18 mouse cellular contexts compared by ENCODE assay signal in genomic region chr16:92639093-92639492, GRCm38 (mm10).
A peak's percentile ranks its signal among the peaks of the same experiment; 100 is the strongest.
DNase-seq lines count a peak whose midpoint lies in the region; ATAC-seq and TF ChIP-seq lines count a peak whose summit lies in the region.
"Had no signal": no experiment of that assay in that cellular context is flagged by ENCODE, and none has a peak within 500 bp of the region (broad histone marks: within the 10 kb centered on the region; RNA-seq: fewer than 3 reads in every experiment).

No protein-coding gene starts in this region.

- H3K27me3 ChIP-seq in liver, embryonic 11.5 days (replicated peaks; ENCODE audit: control insufficient read depth, insufficient read depth, low read length), result no peaks in the 10 kb centered on the region
- H3K27me3 ChIP-seq in liver, postnatal 0 days (ENCODE audit: insufficient read depth, low read length), result no peaks in the 10 kb centered on the region
- no peaks in the 10 kb centered on the region for H3K27me3 ChIP-seq in C2C12 (ENCODE audit: control insufficient read depth, insufficient read depth, insufficient read length)
- no peaks in the 10 kb centered on the region for H3K27me3 ChIP-seq in embryonic facial prominence, embryonic 14.5 days (replicated peaks; ENCODE audit: control insufficient read depth, insufficient read depth, low read length)
- H3K27me3 ChIP-seq in forebrain, embryonic 16.5 days (replicated peaks; ENCODE audit: control insufficient read depth, insufficient read depth, low read length), result no peaks in the 10 kb centered on the region
- H3K27me3 ChIP-seq: hindbrain, embryonic 15.5 days had no signal

- H3K79me2 ChIP-seq in C2C12 (ENCODE audit: control insufficient read depth, insufficient read depth), result peaks cover 50% of the 10 kb centered on the region

- DNase-seq in liver, embryonic 11.5 days (ENCODE audit: low spot score), result no peak
- no peak for DNase-seq in liver, postnatal 0 days
- DNase-seq in embryonic facial prominence, embryonic 14.5 days (ENCODE audit: low spot score), result no peak
- DNase-seq in heart, postnatal 25 days (ENCODE audit: low spot score), result no peak
- no peak for DNase-seq in kidney, adult 18-20 months
- DNase-seq: adrenal gland, adult 8-10 months; cerebellum, adult 2 months; gastrocnemius, adult 2 months; heart, postnatal 10 days; kidney, adult 9 months; spleen, adult 18-20 months had no signal

- TF ChIP-seq EP300 in liver, postnatal 0 days (IDR thresholded peaks at IDR 0.05; ENCODE audit: low read depth), result no peak

- H3K9me3 ChIP-seq in liver, embryonic 11.5 days (ENCODE audit: control insufficient read depth, low read length), result no peaks in the 10 kb centered on the region
- no peaks in the 10 kb centered on the region for H3K9me3 ChIP-seq in liver, postnatal 0 days (ENCODE audit: low read length)
- H3K9me3 ChIP-seq in embryonic facial prominence, embryonic 14.5 days (ENCODE audit: control insufficient read depth, low read length), result no peaks in the 10 kb centered on the region
- H3K9me3 ChIP-seq in forebrain, embryonic 16.5 days (ENCODE audit: control insufficient read depth, low read length), result no peaks in the 10 kb centered on the region
- H3K9me3 ChIP-seq: forebrain, embryonic 13.5 days; hindbrain, embryonic 15.5 days; midbrain, embryonic 12.5 days had no signal

- intact Hi-C loops in heart, postnatal 25 days (cut with DNase I), result no loop called here

- no peak for TF ChIP-seq CTCF in liver, postnatal 0 days (IDR thresholded peaks at IDR 0.05; ENCODE audit: low read depth)
- no peak for TF ChIP-seq CTCF in C2C12 (IDR thresholded peaks at IDR 0.05; ENCODE audit: control insufficient read depth, insufficient read depth, insufficient read length)

- H3K4me2 ChIP-seq in liver, embryonic 11.5 days, result no peak overlapping the region
- no peak overlapping the region for H3K4me2 ChIP-seq in liver, postnatal 0 days (ENCODE audit: low read depth, low read length)
- H3K4me2 ChIP-seq in embryonic facial prominence, embryonic 14.5 days (ENCODE audit: low read depth, low read length), result no peak overlapping the region
- no peak overlapping the region for H3K4me2 ChIP-seq in forebrain, embryonic 16.5 days (ENCODE audit: low read length)
- H3K4me2 ChIP-seq: forebrain, embryonic 13.5 days; hindbrain, embryonic 15.5 days; midbrain, embryonic 12.5 days had no signal

- no peaks in the 10 kb centered on the region for H3K4me1 ChIP-seq in liver, embryonic 11.5 days (replicated peaks; ENCODE audit: control insufficient read depth, insufficient read depth, low read length)
- no peaks in the 10 kb centered on the region for H3K4me1 ChIP-seq in liver, postnatal 0 days (ENCODE audit: insufficient read depth)
- H3K4me1 ChIP-seq in embryonic facial prominence, embryonic 14.5 days (ENCODE audit: control insufficient read depth, insufficient read depth, low read length), result no peaks in the 10 kb centered on the region
- H3K4me1 ChIP-seq in forebrain, embryonic 16.5 days (replicated peaks; ENCODE audit: control insufficient read depth, insufficient read depth, low read length), result no peaks in the 10 kb centered on the region
- H3K4me1 ChIP-seq: forebrain, embryonic 13.5 days; hindbrain, embryonic 15.5 days; midbrain, embryonic 12.5 days had no signal

- WGBS in liver, embryonic 11.5 days, result 81% methylated on average over 8 of the region's 8 CpGs
- 73% methylated on average over 8 of the region's 8 CpGs for whole genome bisulfite sequencing in liver, postnatal 0 days (ENCODE audit: insufficient replicate concordance)
- WGBS in embryonic facial prominence, embryonic 14.5 days, result 76% methylated on average over 8 of the region's 8 CpGs
- WGBS in forebrain, embryonic 16.5 days, result 82% methylated on average over 8 of the region's 8 CpGs

- H3ac ChIP-seq in C2C12 (ENCODE audit: control insufficient read depth, insufficient read length, low read depth), result no peak overlapping the region

- H3K27ac ChIP-seq in liver, embryonic 11.5 days (ENCODE audit: low read depth, low read length), result no peak overlapping the region
- no peak overlapping the region for H3K27ac ChIP-seq in liver, postnatal 0 days (ENCODE audit: low read depth)
- H3K27ac ChIP-seq in embryonic facial prominence, embryonic 14.5 days (replicated peaks; ENCODE audit: low read depth, low read length), result no peak overlapping the region
- H3K27ac ChIP-seq in forebrain, embryonic 16.5 days (ENCODE audit: low read length), result no peak overlapping the region
- H3K27ac ChIP-seq: forebrain, embryonic 13.5 days; gastrocnemius, adult 2 months; hindbrain, embryonic 15.5 days; liver, embryonic 14.5 days; midbrain, embryonic 12.5 days had no signal

- H3K36me3 ChIP-seq in liver, embryonic 11.5 days (ENCODE audit: control insufficient read depth, insufficient read depth, low read length), result no peaks in the 10 kb centered on the region
- H3K36me3 ChIP-seq in liver, postnatal 0 days (replicated peaks; ENCODE audit: insufficient read depth, low read length), result no peaks in the 10 kb centered on the region
- H3K36me3 ChIP-seq in C2C12 (ENCODE audit: control insufficient read depth, insufficient read depth), result peaks cover 83% of the 10 kb centered on the region
- peaks cover 19% of the 10 kb centered on the region; the same call in 1 of the 2 replicates for H3K36me3 ChIP-seq in embryonic facial prominence, embryonic 14.5 days (ENCODE audit: control insufficient read depth, insufficient read depth, low read length)
- no peaks in the 10 kb centered on the region for H3K36me3 ChIP-seq in forebrain, embryonic 16.5 days (ENCODE audit: control insufficient read depth, insufficient read depth)
- H3K36me3 ChIP-seq: hindbrain, embryonic 15.5 days; midbrain, embryonic 12.5 days had no signal

- H3K4me3 ChIP-seq in liver, embryonic 11.5 days (ENCODE audit: low read depth, low read length), result no peak overlapping the region
- H3K4me3 ChIP-seq in liver, postnatal 0 days (ENCODE audit: low read depth, low read length), result no peak overlapping the region
- no peak overlapping the region for H3K4me3 ChIP-seq in C2C12 (ENCODE audit: insufficient read depth, poor library complexity, severe bottlenecking)
- no peak overlapping the region for H3K4me3 ChIP-seq in embryonic facial prominence, embryonic 14.5 days (ENCODE audit: low read depth, low read length)
- H3K4me3 ChIP-seq in forebrain, embryonic 16.5 days (replicated peaks; ENCODE audit: low read length), result no peak overlapping the region
- H3K4me3 ChIP-seq: forebrain, embryonic 13.5 days; gastrocnemius, adult 2 months; hindbrain, embryonic 15.5 days; midbrain, embryonic 12.5 days had no signal

- peak; percentile 49; the same call in 1 of the 2 replicates for ATAC-seq in liver, embryonic 11.5 days (replicated peaks; ENCODE audit: low FRiP score)
- no peak for ATAC-seq in liver, postnatal 0 days
- 0 out of 2 replicates have a peak, but pooled peaks have one; percentile 48 for ATAC-seq in embryonic facial prominence, embryonic 14.5 days (ENCODE audit: low read depth)
- ATAC-seq in megakaryocyte progenitor cell, adult 5-6 weeks (replicated peaks; ENCODE audit: poor library complexity), result peak; percentile 62
- ATAC-seq in forebrain, embryonic 16.5 days, result no peak
- ATAC-seq: forebrain, embryonic 13.5 days had no signal

- peaks cover 14% of the 10 kb centered on the region for H3K79me3 ChIP-seq in C2C12 (ENCODE audit: low read depth)

- no peak overlapping the region for H3K9ac ChIP-seq in liver, embryonic 11.5 days (ENCODE audit: low read depth, low read length)
- H3K9ac ChIP-seq in liver, postnatal 0 days (replicated peaks), result no peak overlapping the region
- no peak overlapping the region for H3K9ac ChIP-seq in embryonic facial prominence, embryonic 14.5 days (ENCODE audit: low read depth, low read length)
- H3K9ac ChIP-seq in forebrain, embryonic 16.5 days (replicated peaks; ENCODE audit: low read depth, low read length), result no peak overlapping the region
- H3K9ac ChIP-seq: forebrain, embryonic 13.5 days; hindbrain, embryonic 15.5 days; liver, embryonic 14.5 days; midbrain, embryonic 12.5 days had no signal

TF ChIP-seq in C2C12, 6 proteins besides CTCF, POLR2A, EP300 and RAD21:
- TF ChIP-seq USF1 (IDR thresholded peaks at IDR 0.05; ENCODE audit: low read depth) (peak; percentile 53), MYOG (IDR thresholded peaks at IDR 0.05; ENCODE audit: control insufficient read depth, extremely low read depth, insufficient read length) (no peak), FOSL1 (IDR thresholded peaks at IDR 0.05; ENCODE audit: insufficient read depth, low read length, poor library complexity, severe bottlenecking) (no peak)
TF ChIP-seq in C2C12: peak in this region for 1.

Comparison
In these comparisons a context has a peak if more than half of its experiments do, and no peak if none do; other contexts are left out.
1. ATAC-seq: peak in liver, embryonic 11.5 days (single experiment), embryonic facial prominence, embryonic 14.5 days (single experiment) and megakaryocyte progenitor cell, adult 5-6 weeks (single experiment); none in liver, postnatal 0 days (single experiment) and forebrain, embryonic 16.5 days (single experiment).